Mouse (Mus musculus) olfactory bulb, adult 2 months (tissue): ENCODE results near the gene Gabrd.

Experiments
- CTCF ChIP-seq: fragments of 200-500 bp; IDR thresholded peaks from 2 replicates; pipeline ENCODE4 v1.5.1; 2012; ENCODE audit warnings: low read depth, mild to moderate bottlenecking, low read length, moderate library complexity; ENCODE audit not compliant: insufficient read depth
- POLR2A ChIP-seq: fragments of 200-500 bp; IDR thresholded peaks from 2 replicates; pipeline ENCODE4 v1.6.1; 2012; ENCODE audit warnings: mild to moderate bottlenecking, low read depth, low read length, moderate library complexity; ENCODE audit not compliant: insufficient read depth

- TF ChIP-seq POLR2A (no peak), CTCF (no peak)
Observed at GRCm38 (mm10) chr4:155383326-155383725, 14.6 kb downstream of the Gabrd start.
